Mouse (Mus musculus) ES-CJ7 (cell line): ENCODE measurements at regions not wholly inside any gene's neighbourhood (a gene's known extent, or its start where the extent isn't known, plus 50 kb on each side); places are given as distances from the start of the nearest gene placed in this dataset.

Experiments
- DNase-seq: peaks from one replicate; pipeline ENCODE4 v3.0.0; 2011; ENCODE audit warnings: low read depth, low spot score

DNA sequence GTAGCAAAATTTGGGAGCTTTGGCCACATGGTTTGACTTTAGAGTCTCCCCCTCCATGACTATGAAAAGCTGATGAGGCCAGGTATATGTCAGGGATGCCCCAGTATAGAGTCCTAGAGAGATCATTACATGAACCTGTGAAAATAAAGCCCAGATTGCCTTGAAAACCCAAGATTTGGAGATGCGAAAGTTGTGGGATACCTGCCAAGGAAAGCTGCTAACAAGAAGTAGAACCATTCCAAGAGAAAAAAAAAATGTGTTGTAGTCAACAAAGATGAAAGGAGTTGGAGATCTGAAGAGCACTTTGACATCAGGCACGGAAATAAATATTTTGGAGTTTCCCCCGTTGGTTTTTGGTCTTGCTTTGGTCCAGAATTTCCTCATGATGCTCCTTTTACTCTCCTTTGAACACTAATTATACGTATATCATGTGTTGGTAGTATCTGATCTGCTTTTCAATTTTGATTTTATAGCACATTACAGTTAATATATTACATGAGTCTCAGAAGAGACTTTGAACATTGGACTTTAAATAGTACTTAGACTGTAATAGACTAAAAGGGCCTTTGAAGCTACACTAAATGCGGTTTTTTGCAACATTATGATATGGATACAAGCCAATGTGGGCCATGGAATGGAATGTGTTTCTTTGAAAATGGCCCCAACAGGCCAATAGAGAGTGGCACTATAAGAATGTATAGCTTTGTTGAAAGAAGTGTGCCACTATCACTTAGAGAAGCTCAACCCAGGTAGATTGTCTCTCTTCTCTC is 461.2 kb downstream of the Jrkl start:
- no peak for DNase-seq

DNA sequence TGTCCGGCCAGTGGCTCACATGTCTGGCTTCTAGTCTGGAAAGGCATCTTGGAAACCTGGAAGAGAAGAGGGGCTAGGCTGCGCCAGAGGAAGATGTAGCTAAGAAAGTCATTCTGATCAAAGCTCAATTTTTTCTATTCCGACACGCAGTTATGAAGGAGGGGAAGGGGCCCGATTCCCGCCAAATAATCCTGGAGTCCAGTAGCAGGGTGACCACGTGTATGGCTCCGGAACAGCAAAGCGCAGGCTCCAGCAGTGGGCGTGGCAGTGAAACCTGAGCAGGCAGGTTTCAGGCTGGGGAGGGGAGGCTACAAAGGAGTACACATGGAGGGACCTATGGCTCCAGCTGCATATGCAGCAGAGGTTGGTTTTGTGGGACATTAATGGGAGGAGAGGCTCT is 491.8 kb downstream of the Jrkl start:
- DNase-seq, result peak; percentile 25
